Mouse (Mus musculus): ENCODE measurements around the gene Cfap43.
"Not testable (repeated sequence)": the region's sequence is repeated elsewhere in the genome, so short reads cannot be mapped to it uniquely, and the experiment has no call there.

The Cfap43 gene

DNA sequence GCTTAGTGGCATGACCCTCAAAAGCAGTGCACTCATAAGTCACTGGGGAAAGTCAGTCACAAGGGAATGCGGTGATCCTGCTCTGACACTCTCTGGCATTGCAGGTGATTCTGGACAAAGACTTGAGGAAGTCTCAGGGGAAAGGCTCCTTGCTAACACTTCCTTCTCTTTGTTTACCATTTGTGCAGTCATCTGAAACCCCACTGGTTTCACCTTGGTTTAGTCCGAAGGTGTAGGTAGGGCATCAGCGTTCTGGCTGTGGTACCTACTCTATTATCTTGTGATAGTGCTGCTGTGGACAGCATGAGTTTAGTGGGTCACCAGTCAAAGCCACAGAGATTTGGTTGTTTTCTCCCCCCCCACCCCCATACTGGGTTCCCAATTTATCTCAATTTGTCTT is 69.4 kb downstream of the Cfap43 start:
- no peak for DNase-seq

DNA sequence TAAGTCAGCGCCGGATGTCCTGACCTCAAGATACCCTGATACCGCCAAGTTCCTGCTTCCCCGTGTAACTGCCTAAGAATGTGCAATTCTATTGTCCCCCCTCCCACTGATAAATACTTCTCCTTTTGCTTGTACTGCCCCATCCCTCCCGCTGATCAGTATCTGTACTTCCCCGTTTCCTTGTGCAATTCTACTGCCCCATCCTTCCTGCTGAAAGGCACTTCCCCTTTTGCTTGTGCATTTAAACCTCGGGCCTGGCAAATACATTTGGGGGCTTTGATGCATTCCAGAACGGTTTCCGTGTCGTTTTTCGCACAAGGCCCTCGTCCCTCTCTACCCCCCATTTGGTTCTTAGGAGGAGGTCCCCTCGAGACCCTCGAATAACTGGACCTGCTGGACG is 77.9 kb downstream of the Cfap43 start:
- DNase-seq, result not testable (repeated sequence)

DNA sequence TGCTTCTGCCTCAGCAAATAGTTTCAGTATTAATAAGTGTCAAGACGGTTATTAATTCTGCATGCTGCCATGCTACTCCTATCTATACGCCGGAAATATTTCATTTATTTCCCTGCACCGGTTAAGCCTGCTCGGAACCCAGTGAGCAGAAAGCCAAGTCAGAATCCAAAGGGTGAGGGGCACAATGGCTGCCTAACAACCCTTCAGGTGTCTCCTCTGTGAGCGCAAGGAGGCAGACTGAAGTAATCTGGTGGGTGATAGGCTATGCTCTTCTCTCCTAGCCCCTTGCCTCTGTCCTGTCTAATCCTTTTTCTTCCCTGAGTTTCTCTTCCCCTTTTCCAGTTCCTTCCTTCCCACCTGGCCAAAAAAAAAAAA is 81.6 kb downstream of the Cfap43 start:
- DNase-seq, result no peak

DNA sequence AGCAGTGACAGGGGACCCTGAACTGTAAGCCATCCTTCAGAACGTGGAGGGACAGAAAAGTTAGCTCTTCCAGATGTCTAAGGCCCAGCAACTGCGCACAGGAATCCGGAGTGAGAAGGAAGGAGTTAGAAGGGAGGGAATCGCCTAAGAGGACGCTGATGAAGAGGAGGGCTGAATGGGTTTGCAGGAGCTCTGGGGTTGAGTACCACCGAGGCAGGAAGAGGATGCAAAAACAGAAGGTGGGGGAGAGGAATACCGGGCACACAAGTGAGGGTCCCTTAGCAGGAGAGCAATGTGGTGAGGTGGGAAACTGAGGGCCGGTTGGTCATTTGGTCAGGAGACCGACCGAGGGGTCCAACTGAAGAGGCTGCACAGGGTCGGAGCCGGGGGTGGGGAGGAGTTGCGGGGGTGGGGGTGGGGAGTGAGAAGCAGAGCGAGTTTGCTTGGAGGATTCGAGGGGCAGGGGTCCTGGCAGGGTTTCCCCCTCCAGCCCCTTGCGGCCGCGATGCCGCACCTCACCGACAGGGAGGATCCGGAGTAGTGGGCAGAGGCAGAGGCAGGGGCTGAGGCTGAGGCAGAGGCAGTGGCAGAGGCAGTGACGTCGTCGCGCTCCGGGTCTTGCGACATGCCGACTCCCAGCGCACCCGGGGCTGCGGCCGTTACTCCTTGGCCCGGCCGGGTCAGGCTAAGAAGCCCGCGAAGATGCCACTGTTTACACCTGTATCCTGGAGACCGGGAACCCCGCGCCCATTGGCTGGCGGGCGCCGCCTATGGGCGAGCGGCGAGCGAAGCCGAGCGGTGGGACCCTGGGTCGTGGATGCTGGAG is 82.2 kb downstream of the Cfap43 start:
- peak in 1 of 2 experiments; percentile 38 for DNase-seq

DNA sequence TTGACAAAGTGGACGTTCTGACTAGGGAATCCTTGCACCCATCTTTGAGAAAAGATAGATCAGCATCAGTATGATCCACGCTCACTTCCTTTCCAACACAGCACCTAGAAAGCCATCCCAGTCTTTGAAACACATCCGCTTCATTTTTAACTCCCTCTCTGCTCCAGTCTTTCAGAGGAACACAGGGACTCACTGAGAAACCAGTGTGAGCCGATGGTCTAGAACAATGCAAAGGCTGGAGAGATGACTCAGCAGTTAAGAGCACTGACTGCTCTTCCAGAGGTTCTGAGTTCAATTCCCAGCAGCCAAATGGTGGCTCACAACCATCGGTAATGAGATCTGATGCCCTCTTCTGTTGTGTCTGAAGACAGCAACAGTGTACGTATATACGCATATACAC is 83.3 kb downstream of the Cfap43 start:
- no peak for DNase-seq

DNA sequence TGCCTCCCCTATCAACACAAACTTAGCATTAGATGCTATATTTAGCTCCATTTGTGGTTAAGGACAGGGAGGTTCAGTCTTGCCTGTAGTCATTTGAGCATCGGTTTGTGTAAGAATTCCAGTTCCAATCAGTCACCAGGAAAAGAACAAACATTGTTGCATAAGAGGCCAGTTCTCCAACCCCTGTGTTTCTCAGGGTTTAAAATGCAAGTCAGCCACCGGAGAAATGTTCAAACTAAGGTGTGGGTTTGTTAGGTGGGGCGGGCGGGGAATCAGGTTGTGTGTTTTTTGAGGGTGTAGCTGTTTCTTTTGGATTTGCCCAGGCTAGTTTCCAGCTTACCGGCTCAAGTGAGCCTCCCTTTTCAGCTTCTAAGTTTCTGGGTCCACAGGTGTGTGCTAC is 84.5 kb downstream of the Cfap43 start:
- DNase-seq, result no peak

DNA sequence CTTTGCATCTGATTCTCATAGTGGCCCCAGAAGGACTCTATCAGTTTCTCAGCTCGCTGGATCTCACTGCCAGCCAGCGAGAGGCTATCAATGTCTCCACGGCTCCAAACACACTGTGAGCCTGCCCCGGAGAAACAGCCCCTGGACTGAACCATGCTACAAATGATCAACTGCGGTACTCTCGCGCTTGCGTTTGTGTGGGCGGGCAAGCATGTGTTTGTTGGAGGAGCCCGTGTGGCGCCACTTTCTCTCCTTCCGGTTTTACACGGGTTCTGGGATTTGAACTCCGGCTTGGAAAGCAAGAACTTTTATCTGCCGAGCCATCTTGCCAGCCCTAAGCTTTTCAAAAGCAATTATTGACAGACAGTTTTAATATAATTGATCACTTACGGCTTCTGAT is 86.8 kb downstream of the Cfap43 start:
- no peak for DNase-seq

DNA sequence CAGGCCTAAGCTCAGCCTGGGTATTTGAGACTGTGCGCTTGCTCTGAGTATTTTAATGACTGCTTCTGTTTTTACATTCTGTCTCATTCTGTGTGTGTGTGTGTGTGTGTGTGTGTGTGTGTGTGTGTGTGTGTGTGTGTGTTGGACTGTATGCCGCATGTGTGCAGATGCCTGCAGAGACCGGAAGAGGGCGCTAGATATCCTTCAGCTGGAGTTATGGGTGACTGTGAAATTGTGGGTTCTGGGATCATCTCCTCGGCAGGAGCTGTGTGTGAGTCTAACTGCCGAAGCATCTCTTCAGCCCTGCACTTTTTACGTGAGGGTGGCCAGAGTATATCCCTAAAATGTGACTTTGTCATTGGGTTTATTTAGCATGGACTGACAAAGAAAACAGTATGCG is 88.0 kb downstream of the Cfap43 start:
- no peak for DNase-seq

DNA sequence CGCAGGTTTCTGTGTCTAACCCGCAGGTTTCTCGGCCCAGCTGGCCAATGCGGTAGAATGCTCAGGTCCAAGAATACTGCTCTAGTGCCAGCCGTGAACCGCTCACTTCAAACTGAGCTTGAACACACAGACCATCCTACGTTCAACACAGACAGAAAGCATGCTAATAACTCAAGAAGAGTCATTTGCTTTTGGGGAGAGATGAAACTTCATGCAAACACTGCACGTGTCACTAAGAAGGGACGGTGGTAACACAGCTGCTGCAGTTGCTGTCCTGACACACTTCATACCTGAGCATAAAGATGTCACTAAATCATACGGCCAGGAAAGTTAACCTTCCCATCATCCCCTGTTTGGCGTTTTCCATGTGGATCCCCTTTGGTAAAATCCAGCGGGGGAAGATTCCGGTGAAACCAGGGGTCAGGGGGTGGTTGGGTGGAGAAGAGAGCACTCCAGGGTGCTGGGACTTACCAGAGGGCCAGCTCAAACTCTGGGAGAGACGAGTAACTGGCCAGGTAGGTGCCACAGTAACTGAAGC is 89.1 kb downstream of the Cfap43 start:
- DNase-seq, result no peak

DNA sequence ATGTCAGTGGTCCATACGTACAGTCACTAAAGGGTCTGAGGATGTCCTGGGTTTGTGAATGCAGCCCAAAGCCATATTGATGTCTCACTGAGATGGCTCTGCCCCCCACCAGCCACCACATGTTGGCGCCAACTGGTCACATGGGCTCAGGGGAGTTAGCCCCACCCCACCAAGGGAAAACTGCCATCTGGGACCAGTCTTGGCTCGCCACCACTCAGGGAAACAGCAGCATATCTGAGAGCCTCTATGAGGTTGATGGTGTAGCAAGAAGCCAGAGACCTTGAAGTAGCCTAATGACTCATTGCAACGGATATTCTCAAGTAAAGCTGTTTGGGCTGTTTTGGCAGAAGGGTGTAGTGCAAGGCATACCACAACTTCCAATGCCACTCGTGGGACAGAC is 95.1 kb downstream of the Cfap43 start:
- DNase-seq, result no peak

DNA sequence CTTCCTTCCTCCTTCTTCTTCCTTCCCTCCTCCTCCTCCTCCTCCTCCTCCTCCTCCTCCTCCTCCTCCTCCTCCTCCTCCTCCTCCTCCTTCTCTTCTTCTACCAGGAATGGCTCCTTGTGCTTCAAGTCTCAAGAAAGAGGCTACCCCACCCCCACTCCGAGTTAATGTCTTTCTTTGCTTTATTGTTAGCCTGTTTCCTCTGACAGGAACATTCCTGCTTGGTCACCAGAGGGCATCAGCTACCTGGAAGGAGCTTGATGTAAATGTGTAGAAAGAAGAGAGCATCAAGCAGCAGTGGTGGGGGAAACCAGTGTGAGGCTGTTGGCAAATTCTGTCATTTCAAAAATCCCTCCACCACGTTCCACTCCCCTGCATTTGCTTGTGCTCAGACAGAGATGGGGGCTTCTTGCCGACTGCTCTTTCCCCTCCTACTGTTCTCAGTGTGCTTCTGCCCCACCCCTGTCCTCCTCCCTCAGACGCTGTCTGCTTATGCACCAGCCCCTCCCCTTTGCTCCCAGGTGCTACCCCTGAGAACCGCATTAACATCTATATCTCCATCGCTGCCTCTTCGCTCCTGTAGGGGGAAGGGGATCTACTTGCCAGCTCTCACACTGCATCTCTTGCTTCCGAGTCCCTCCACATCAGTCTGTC is 96.8 kb downstream of the Cfap43 start:
- no peak for DNase-seq

DNA sequence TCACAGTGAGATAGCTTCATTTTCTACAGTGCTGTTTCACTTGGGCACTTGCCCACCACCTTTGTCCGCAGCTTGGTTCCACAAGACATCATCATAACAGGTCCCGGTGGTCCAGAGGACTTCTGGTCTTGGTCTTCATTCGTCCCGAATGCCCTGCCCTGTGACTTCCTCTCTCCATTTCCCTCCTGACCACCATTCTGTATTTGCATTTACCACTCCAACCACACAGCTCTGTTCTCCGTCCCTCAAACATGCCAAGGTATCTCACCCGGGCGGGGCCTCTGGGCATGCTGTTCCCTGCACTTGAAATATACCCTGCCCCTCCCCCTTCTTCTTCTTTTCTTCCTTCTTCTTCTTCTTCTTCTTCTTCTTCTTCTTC is 97.6 kb downstream of the Cfap43 start:
- no peak for DNase-seq

DNA sequence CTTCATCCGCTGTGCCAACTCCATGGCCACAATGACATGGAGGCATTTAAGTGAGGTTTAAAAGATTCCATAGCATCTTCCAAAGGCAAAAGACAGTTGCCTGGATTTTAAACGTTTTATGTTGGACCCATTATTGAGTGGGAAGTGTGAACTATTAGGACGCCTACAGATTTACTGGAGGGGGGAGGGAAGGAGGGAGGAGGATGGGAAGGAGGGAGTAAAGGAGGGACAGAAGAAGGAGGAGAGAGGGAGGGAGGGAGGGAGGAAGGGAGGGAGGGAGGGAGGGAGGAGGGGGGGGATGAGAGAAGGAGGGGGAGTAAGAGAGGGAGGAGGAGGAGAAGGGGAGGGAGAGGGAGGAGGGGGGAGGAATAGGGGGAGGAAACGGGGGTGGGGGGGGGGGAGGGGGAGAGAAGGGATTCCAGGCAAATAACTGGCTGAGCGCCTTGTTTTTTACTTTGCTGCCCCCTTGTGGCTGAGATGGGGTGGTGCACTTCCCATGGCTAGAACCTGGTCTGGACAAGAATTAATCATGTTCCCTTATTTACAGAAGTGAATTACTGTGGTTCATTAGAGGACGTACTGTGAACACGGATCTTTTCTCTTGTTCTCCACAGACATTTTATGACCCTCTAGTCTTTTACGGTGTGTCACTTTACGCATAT is 98.1 kb downstream of the Cfap43 start:
- peak; percentile 25 to 63 for DNase-seq

DNA sequence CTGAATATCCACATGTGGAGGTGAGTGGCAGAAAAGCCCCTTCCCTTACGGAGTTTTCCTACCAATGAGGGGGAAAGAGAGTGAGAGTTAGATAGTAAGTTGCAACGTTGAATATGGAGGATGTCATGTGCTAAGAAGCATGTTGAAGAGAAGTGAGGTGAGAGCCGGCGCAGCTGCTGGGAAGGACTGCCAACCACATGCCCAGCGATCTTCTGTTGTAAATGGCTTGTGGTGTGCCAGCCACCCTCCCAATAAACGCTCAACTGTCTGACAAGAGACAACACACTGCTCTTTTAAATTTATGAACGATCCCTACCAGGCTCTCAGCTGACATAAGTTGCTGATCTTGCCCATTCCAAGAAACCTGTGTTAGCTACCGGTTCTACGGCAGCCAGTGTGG is 101.4 kb downstream of the Cfap43 start:
- no peak for DNase-seq

DNA sequence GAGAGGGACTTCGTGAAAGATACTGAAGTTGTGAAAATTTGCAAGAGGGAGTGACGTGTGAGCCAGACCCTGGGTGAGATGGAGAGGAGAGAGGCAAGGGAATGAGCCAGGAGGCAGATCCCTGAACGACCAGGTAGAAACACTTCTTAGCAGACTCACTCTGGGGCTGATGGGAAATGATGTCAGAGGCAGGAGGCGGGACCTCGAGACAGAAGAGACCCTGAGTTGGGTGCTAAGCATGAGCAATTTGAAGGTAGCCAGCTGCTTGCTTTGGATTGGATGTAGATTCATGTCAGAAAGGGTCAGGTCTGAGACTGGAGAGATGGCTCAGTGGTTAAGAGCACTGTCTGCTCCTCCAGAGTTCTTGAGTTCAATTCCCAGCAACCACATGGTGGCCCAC is 104.4 kb downstream of the Cfap43 start:
- no peak for DNase-seq

DNA sequence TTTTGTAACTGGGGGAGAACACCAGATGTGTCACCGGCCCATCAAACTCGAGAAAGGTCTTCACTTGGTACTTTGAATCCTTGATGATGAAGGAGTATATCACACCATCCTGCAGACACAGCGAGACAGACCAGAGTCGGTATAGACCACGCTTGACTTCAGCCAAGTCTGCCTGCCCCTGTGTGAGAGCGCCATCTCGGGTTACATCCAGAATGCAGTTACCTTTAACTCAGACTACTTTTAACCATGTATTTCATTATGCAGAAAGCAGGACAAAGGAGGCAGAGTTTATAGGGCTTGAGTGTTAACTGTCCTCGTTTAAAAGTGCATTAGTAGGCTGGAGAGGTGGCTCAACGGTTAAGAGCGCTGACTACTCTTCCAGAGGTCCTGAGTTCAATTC is 107.0 kb downstream of the Cfap43 start:
- no peak for DNase-seq

DNA sequence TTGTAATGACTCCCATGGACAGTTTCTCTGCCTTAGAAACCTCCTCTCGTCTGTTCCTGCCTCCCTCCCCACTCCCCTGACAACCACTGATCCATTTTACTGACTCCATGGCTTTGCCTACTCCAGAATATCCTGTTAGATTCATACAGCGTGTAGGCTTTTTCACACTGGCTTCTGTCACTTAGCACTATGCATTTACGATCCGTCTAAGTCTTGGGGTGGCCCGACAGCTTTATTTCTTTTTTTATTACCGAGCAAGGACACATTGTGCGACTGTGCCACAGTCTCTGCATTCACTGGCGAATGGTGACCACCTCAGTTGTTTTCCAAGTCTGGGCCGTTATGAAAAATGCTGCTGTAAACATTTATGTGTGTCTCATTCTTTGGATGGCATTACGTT is 120.5 kb downstream of the Cfap43 start:
- no peak for DNase-seq

DNA sequence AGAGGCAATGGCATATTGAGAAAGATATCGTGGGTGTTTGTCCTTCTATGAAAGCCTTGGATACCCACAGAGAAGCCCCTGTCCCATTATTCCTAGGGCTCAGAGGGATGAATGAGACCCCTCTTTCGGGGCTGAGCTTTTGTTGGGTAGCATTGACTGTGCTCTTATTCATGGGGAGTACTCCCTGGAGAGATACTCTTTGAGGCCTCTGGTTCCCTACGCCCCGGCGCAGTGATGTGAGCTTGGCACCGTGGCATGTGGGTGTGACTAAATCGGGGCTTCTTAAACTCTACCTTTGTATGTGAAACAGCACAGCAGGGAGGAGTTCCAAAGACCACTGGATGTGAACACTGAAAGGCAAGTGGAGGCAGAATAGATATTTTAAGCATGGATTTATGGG is 122.4 kb downstream of the Cfap43 start:
- DNase-seq, result no peak

DNA sequence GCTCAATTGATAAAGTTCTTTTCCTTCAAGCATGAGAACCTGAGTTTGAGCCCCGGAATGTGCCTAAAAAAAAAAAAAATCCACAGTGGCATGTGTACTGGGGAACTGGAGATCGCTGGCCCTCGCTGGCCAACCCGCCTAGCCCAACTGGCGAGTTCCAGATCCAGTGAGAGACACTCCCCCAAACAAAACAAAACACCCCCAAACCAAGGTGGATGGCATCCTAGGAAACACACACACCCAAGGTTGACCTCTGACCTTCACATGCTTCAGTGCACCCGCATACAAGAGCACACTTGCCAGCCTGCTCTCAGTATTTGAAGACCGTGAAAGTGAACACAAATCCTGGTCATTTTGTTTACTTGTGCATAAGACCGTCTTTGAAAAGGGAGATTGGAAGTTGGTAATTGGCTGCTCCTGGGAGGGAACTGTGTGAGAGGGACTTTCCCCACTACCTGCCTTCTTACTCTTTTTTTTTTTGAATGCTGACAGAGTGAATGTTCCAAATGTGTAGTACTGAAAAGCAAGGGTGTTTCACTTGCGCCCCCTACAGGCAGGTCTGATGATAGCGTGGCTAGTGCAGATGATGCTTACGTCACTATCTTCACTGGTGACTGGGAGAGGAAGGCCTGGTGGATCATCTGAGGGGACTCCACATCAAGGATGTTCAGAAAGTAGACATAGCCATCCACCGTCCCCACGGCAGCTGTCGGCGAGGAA is 123.9 kb downstream of the Cfap43 start:
- peak; percentile 27 to 65 for DNase-seq

DNA sequence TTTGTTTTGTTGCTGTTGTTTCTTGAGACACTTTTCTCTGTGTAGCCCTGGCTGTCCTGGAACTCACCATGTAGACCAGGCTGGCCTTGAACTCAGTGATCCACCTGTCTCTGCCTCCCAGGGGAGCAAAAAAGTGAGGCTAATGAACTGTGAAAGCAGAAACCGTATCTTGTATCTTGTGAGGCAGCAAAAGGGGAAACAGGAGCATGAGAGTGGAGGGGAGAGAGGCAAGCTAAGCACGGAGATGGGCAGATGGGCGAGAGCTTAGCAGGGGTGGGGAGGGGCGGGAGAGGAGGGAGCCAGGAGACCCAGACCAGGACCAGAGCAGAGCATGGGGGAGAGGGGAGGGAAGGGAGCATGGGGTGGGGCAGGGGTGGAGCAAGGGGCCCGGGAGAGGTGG is 124.8 kb downstream of the Cfap43 start:
- no peak for DNase-seq

DNA sequence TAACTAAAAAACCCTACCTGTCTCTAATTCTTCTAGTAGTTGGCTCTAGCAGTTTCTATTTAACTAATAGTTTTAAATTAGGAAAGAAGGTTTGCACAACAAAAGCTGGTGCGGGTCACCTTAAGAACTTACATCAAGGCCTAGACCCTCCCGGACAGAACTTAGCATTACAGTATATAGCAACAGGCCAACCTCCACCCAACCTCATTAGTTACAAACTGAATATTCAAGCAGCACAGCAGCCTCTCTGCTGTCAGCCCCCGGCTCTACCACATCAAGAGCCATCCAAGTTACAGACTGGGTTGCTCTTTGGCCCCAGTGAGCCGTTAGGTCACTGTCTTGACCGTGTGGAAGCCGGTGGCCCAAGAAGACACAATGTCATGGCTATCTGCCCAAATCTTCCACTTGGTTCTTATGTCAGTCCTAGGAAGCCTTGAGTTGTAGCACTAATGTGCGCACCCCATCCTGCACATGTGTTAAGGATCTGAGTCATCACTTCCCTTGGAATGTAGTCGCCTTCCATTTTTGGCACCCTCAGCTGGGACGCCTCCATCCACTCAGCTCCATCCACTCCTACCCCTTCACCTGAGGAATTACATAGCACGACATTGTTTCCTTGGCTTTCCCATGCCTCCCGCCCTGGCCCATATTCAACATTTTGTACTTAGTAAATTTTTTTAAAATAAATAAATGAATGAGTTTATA is 128.6 kb downstream of the Cfap43 start:
- DNase-seq, result no peak

DNA sequence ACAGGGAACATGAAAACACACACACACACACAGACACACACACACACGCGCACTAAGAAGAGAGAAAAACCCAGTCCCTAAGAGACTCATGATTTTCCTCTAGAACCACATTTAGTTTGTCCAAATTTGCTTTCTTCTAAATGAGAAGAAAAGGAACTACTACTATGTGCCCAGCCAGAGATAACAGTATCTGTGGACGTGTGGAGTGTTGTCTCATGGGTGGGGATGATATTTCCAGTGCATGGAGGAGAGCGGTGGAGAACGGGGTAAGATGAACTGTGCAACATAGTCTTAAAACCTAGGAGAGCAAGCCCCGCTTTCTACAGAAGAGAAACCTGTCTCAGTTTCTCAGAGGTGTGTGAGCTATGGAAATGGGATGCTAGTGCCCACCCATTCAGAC is 135.2 kb downstream of the Cfap43 start:
- DNase-seq, result no peak

DNA sequence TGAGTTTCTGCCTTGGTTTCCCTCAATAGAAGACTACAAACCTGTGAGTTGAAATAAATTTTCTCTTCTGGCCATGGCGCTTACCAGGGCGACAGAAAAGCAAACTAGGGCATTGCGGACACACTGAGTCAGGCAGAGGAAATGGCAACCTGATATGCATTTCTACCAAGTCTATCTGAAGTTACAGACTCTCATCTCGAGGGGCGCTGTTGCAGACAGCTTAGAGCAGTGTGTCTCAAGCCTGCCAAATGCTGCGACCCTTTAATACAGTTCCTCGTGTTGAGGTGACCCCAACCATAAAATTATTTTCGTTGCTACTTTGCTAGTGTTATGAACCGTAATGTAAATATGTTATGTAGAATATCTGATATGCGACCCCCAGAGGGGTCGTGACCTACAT is 138.1 kb downstream of the Cfap43 start:
- no peak for DNase-seq
